Mouse (Mus musculus): Measurements from ENCODE around the gene Tecpr2.

Tecpr2 gene

GRCm38 (mm10) chr12:111006339-111006738 lies 117.3 kb downstream of the Tecpr2 start:
- no peak for DNase-seq (ENCODE audit: low read depth, low spot score)

- DNase-seq (ENCODE audit: low read depth, low spot score) = no peak
These were observed 118.4 kb downstream of the Tecpr2 start for GRCm38 (mm10) chr12:111007134-111008103.

- no peak for DNase-seq (ENCODE audit: low read depth, low spot score)
These were observed 119.7 kb downstream of the Tecpr2 start for GRCm38 (mm10) chr12:111008500-111009490.

GRCm38 (mm10) chr12:111009615-111010257 lies 120.7 kb downstream of the Tecpr2 start:
- DNase-seq (ENCODE audit: low read depth, low spot score) = no peak

- no peak for DNase-seq (ENCODE audit: low read depth, low spot score)
These were observed 127.7 kb downstream of the Tecpr2 start for GRCm38 (mm10) chr12:111016807-111017206.

GRCm38 (mm10) chr12:111018068-111018467 lies 129.0 kb downstream of the Tecpr2 start:
- no peak for DNase-seq (ENCODE audit: low read depth, low spot score)

GRCm38 (mm10) chr12:111019086-111019485 lies 130.0 kb downstream of the Tecpr2 start:
- no peak for DNase-seq (ENCODE audit: low read depth, low spot score)

GRCm38 (mm10) chr12:111021138-111021537 lies 132.1 kb downstream of the Tecpr2 start:
- no peak for DNase-seq (ENCODE audit: low read depth, low spot score)

- no peak for DNase-seq (ENCODE audit: low read depth, low spot score)
These were observed 132.5 kb downstream of the Tecpr2 start for GRCm38 (mm10) chr12:111021577-111021976.

Data from retina, adult 2 months (tissue).